Mouse (Mus musculus): ENCODE measurements around the gene Lta.

The Lta gene

GRCm38 (mm10) chr17:35204494-35205379 lies at the start of gene Lta:
Gene Lta (minus strand): TSS chr17:35205351.
- Histone ChIP-seq H3K4me1 (replicated peaks; ENCODE audit: low read depth, low read length) (peaks cover 17% of the 10 kb centered on the region; the same call in 1 of the 2 replicates), H3K27me3 (ENCODE audit: insufficient read depth, low read length) (peaks cover 94% of the 10 kb centered on the region), H3K4me3 (replicated peaks; ENCODE audit: low read length) (peak within 1 kb of the TSS; percentile 62), H3K9me3 (ENCODE audit: low read length) (no peaks in the 10 kb centered on the region), H3K36me3 (ENCODE audit: insufficient read depth, low read length) (no peaks in the 10 kb centered on the region)
- TF ChIP-seq CTCF (conservative IDR thresholded peaks at IDR 0.05; ENCODE audit: low read length) (no peak), NANOG (IDR thresholded peaks at IDR 0.05; ENCODE audit: borderline replicate concordance, low read length) (no peak), POU5F1 (IDR thresholded peaks at IDR 0.05; ENCODE audit: borderline replicate concordance, low read length) (no peak)

DNA sequence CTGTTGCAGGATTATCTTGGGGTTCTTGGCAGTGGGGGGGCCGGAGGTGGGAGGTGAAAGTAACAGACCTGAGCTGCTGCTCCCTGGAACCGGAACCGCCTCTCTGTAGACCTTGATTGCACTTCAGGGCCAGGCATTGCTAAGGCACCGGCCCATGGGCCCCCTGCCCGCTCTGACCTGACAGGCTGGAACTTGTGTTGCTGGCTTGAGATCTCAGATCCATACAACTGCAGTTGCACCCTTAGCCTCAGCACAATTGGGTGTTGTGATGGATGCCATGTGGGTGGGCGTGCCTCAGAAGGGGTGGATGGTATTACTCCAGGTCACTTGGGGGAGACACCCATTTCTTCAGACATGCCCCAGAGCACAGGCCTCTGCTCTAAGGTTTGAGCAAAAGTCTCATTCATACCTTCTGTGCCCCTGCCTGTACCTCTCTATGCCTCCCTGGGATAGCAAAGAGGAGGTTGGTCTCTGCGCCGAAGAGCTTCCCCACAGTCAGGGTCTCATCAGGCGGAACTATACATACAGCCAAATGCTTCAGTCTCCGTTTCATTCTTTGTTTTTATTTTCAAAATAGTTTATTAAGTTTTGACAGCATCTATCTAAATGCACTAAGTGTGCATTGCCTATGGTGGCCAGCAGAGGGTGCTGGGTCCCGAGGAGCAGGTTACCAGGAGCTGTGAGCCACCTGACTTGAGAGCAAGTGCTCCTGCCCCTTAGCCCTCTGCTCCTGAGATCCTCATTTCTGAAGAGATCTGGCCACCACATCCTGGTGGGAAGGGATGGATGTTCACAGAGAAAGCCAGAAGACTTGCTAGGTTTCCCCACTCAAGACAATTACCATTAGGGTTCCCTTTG lies 49.3 kb upstream of the Lta start:
- peaks cover 61% of the 10 kb centered on the region for H3K4me1 ChIP-seq (replicated peaks; ENCODE audit: low read depth, low read length)
- H3K27me3 ChIP-seq (ENCODE audit: insufficient read depth, low read length): peaks cover 22% of the 10 kb centered on the region
- no peak overlapping the region for H3K4me3 ChIP-seq (replicated peaks; ENCODE audit: low read length)
- H3K36me3 ChIP-seq (ENCODE audit: insufficient read depth, low read length): peaks cover 50% of the 10 kb centered on the region
- H3K9me3 ChIP-seq (ENCODE audit: low read length): no peaks in the 10 kb centered on the region
- TF ChIP-seq POU5F1 (IDR thresholded peaks at IDR 0.05; ENCODE audit: borderline replicate concordance, low read length) (no peak), CTCF (conservative IDR thresholded peaks at IDR 0.05; ENCODE audit: low read length) (peak; percentile 88)

- Histone ChIP-seq H3K4me3 (replicated peaks; ENCODE audit: low read length) (no peak overlapping the region), H3K4me1 (replicated peaks; ENCODE audit: low read depth, low read length) (peaks cover 67% of the 10 kb centered on the region), H3K9me3 (ENCODE audit: low read length) (no peaks in the 10 kb centered on the region), H3K27me3 (ENCODE audit: insufficient read depth, low read length) (peaks cover 22% of the 10 kb centered on the region), H3K36me3 (ENCODE audit: insufficient read depth, low read length) (peaks cover 59% of the 10 kb centered on the region)
- no peak for TF ChIP-seq POU5F1 (IDR thresholded peaks at IDR 0.05; ENCODE audit: borderline replicate concordance, low read length)
- TF ChIP-seq NANOG (IDR thresholded peaks at IDR 0.05; ENCODE audit: borderline replicate concordance, low read length): no peak
- no peak for TF ChIP-seq CTCF (conservative IDR thresholded peaks at IDR 0.05; ENCODE audit: low read length)
Measured at GRCm38 (mm10) chr17:35253293-35254093, 48.3 kb upstream of the Lta start.

DNA sequence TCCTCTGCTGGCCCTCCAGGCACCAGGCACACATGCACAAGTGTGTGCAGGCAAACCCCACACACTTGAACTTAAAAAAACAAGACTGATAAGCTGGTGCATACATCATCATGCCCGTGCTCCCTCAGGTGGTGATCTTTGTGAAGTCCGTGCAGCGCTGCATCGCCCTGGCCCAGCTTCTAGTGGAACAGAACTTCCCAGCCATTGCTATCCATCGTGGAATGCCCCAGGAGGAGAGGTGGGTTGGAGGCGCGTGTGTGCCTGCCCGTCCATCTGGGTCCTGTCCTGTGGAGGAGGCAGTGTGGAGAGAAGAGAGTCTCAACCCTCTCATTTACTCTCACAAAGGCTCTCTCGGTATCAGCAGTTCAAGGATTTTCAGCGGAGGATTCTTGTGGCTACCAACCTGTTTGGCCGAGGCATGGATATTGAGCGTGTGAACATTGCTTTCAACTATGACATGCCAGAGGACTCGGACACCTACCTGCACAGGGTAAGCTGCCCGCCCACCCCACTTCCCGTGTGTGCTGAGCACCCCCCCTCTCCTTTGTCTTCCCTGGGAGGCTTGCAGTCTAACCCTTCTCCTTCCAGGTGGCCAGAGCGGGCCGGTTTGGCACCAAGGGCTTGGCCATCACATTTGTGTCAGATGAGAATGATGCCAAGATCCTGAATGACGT lies 47.6 kb upstream of the Lta start:
- Histone ChIP-seq H3K4me1 (replicated peaks; ENCODE audit: low read depth, low read length) (peaks cover 71% of the 10 kb centered on the region), H3K36me3 (ENCODE audit: insufficient read depth, low read length) (peaks cover 67% of the 10 kb centered on the region), H3K9me3 (ENCODE audit: low read length) (no peaks in the 10 kb centered on the region), H3K4me3 (replicated peaks; ENCODE audit: low read length) (no peak overlapping the region), H3K27me3 (ENCODE audit: insufficient read depth, low read length) (peaks cover 20% of the 10 kb centered on the region)
- TF ChIP-seq NANOG (IDR thresholded peaks at IDR 0.05; ENCODE audit: borderline replicate concordance, low read length): no peak
- no peak for TF ChIP-seq CTCF (conservative IDR thresholded peaks at IDR 0.05; ENCODE audit: low read length)
- TF ChIP-seq POU5F1 (IDR thresholded peaks at IDR 0.05; ENCODE audit: borderline replicate concordance, low read length): no peak

DNA sequence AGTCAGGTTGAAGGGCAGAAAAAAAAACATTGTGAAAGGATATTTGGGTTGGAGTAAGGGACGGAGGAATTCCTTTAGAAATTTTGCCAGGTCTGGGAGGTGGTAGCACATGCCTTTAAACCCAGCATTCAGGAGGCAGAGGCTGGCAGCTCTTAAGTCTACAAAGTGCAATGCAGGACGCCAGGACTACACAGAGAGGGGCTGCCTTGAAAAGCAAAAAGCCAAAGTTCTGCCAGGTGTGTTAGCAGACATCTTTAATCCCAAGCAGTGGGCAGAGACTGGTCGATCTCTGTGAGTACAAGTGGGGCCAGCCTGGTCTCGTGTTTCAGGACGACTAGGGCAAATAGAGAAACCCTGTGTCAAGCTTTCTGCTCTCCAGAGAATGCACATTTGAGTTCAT lies 46.8 kb upstream of the Lta start:
- Histone ChIP-seq H3K36me3 (ENCODE audit: insufficient read depth, low read length) (peaks cover 75% of the 10 kb centered on the region), H3K4me3 (replicated peaks; ENCODE audit: low read length) (no peak overlapping the region), H3K9me3 (ENCODE audit: low read length) (no peaks in the 10 kb centered on the region), H3K27me3 (ENCODE audit: insufficient read depth, low read length) (peaks cover 12% of the 10 kb centered on the region; the same call in 1 of the 2 replicates), H3K4me1 (replicated peaks; ENCODE audit: low read depth, low read length) (peaks cover 77% of the 10 kb centered on the region)
- TF ChIP-seq POU5F1 (IDR thresholded peaks at IDR 0.05; ENCODE audit: borderline replicate concordance, low read length) (no peak), NANOG (IDR thresholded peaks at IDR 0.05; ENCODE audit: borderline replicate concordance, low read length) (no peak), CTCF (conservative IDR thresholded peaks at IDR 0.05; ENCODE audit: low read length) (no peak)

- H3K9me3 ChIP-seq (ENCODE audit: low read length): no peaks in the 10 kb centered on the region
- H3K27me3 ChIP-seq (ENCODE audit: insufficient read depth, low read length): 0 out of 2 replicates have a peak, but pooled peaks cover 9% of the 10 kb centered on the region
- H3K4me1 ChIP-seq (replicated peaks; ENCODE audit: low read depth, low read length): peaks cover 85% of the 10 kb centered on the region
- no peak overlapping the region for H3K4me3 ChIP-seq (replicated peaks; ENCODE audit: low read length)
- peaks cover 82% of the 10 kb centered on the region for H3K36me3 ChIP-seq (ENCODE audit: insufficient read depth, low read length)
- TF ChIP-seq POU5F1 (IDR thresholded peaks at IDR 0.05; ENCODE audit: borderline replicate concordance, low read length) (no peak), CTCF (conservative IDR thresholded peaks at IDR 0.05; ENCODE audit: low read length) (no peak), NANOG (IDR thresholded peaks at IDR 0.05; ENCODE audit: borderline replicate concordance, low read length) (no peak)
Measured at GRCm38 (mm10) chr17:35251162-35251719, 46.1 kb upstream of the Lta start.

DNA sequence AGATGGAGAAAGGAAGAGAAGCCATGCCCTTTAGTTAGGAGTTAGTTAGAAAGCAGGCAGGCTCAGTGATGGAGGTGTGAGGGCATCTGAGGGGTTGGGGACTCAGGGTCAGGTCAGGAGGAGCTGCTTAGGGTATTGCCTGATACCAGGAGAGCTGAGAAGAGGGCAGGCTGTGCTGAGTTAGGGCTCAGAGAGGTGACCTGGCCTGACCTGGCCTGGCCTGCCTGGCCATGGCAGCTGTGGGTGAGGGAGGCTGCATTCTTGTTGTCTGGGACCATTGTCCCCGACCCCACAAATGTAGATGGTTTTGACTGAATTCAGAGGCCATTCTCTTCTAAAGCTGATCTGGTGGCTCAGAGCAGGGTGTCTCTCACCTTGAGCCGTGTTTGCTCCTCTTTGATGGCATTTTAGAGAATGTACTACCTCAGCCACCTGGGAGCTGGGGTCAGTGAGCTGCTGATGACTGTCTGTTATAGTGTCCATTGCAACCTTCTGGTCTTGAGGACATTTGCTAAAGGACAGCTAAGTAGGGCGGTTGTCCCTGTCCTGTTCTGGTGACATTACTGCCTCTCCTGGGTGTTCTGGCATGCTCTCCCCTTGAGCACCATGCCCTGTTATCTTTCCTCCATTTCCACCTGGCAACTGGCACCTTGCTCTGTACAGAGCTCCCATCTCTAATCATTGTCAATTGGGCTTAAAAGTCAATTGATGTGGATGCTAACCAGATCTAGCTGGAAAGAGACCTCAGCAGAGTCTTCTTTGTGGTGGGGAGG lies 45.4 kb upstream of the Lta start:
- TF ChIP-seq NANOG (IDR thresholded peaks at IDR 0.05; ENCODE audit: borderline replicate concordance, low read length) (no peak), POU5F1 (IDR thresholded peaks at IDR 0.05; ENCODE audit: borderline replicate concordance, low read length) (no peak), CTCF (conservative IDR thresholded peaks at IDR 0.05; ENCODE audit: low read length) (no peak)
- 0 out of 2 replicates have a peak, but pooled peaks cover 2% of the 10 kb centered on the region for H3K27me3 ChIP-seq (ENCODE audit: insufficient read depth, low read length)
- H3K9me3 ChIP-seq (ENCODE audit: low read length): no peaks in the 10 kb centered on the region
- H3K4me1 ChIP-seq (replicated peaks; ENCODE audit: low read depth, low read length): peaks cover 92% of the 10 kb centered on the region
- H3K4me3 ChIP-seq (replicated peaks; ENCODE audit: low read length): no peak overlapping the region
- peaks cover 89% of the 10 kb centered on the region for H3K36me3 ChIP-seq (ENCODE audit: insufficient read depth, low read length)

Measured in E14TG2a.4 (cell line).